Mouse (Mus musculus) layer of hippocampus, postnatal 25 days (tissue): ENCODE measurements at regions not wholly inside any gene's neighbourhood (a gene's known extent, or its start where the extent isn't known, plus 50 kb on each side); places are given as distances from the start of the nearest gene placed in this dataset.

Experiments used
- DNase-seq, 2 experiments: peaks; one replicate each; pipeline ENCODE4 v3.0.0; 2022; ENCODE audit warnings: mixed read lengths in 2 of 2, low spot score in 1 of 2; ENCODE audit errors: extremely low spot score in 1 of 2

GRCm38 (mm10) chr16:93458598-93459496, 145.0 kb downstream of the Setd4 start:
- no peak for DNase-seq

- no peak for DNase-seq
Measured at GRCm38 (mm10) chr16:93458011-93458585, 145.8 kb downstream of the Setd4 start.

- no peak for DNase-seq
Measured at GRCm38 (mm10) chr16:93456706-93457425, 147.0 kb downstream of the Setd4 start.

- DNase-seq: peak; percentile 71 to 94
Measured at GRCm38 (mm10) chr16:93454080-93454997, 149.5 kb downstream of the Setd4 start.

- DNase-seq: no peak
Measured at GRCm38 (mm10) chr16:93453056-93453455, 150.8 kb downstream of the Setd4 start.

- no peak for DNase-seq
Measured at GRCm38 (mm10) chr16:93450896-93451295, 153.0 kb downstream of the Setd4 start.

GRCm38 (mm10) chr16:93449925-93450324, 153.9 kb downstream of the Setd4 start:
- no peak for DNase-seq

- no peak for DNase-seq
Measured at GRCm38 (mm10) chr16:93448124-93448523, 155.7 kb downstream of the Setd4 start.

- DNase-seq: no peak
Measured at GRCm38 (mm10) chr16:93446970-93447369, 156.9 kb downstream of the Setd4 start.

GRCm38 (mm10) chr16:93446206-93446605, 157.7 kb downstream of the Setd4 start:
- no peak for DNase-seq

- DNase-seq: no peak
Measured at GRCm38 (mm10) chr16:93442837-93443236, 161.0 kb downstream of the Setd4 start.

GRCm38 (mm10) chr16:93437608-93438425, 166.0 kb downstream of the Setd4 start:
- DNase-seq: no peak

GRCm38 (mm10) chr16:93436732-93437131, 167.1 kb downstream of the Setd4 start:
- DNase-seq: no peak

GRCm38 (mm10) chr16:93431316-93431715, 172.5 kb downstream of the Setd4 start:
- no peak for DNase-seq

GRCm38 (mm10) chr16:93429324-93429781, 174.5 kb downstream of the Setd4 start:
- DNase-seq: no peak

- no peak for DNase-seq
Measured at GRCm38 (mm10) chr16:93427264-93427663, 176.6 kb downstream of the Setd4 start.

- no peak for DNase-seq
Measured at GRCm38 (mm10) chr16:93425731-93426130, 178.1 kb downstream of the Setd4 start.

- DNase-seq: no peak
Measured at GRCm38 (mm10) chr16:93423174-93423573, 180.7 kb downstream of the Setd4 start.

- DNase-seq: no peak
Measured at GRCm38 (mm10) chr16:93422221-93422620, 181.6 kb downstream of the Setd4 start.
